Mouse (Mus musculus): ENCODE data around the gene Rgs19.

Rgs19 gene

DNA sequence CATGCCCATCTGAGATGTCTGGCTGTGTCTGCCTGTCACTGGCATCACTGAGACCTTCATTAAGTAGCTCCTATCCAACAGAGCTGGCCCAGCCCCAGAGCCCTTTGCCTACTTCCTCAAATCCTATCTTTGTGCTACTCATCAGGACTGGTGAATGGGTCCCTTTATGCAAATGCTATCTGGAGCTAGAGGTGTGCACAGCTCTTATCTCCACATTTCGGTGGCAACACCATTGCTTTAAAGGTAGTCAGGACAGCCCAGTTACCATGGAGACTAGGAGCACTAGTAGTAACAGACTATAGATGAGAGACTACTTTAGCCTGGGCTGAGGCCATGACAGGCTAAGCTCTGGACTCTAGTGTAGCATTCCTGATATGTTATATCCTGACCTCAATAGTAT is 9.1 kb downstream of the Rgs19 start:
- no peak for DNase-seq (ENCODE audit: extremely low read depth, low read depth, low spot score)

GRCm38 (mm10) chr2:181683381-181683780 is 10.4 kb downstream of the Rgs19 start:
- DNase-seq (ENCODE audit: extremely low read depth, low read depth, low spot score): no peak

DNA sequence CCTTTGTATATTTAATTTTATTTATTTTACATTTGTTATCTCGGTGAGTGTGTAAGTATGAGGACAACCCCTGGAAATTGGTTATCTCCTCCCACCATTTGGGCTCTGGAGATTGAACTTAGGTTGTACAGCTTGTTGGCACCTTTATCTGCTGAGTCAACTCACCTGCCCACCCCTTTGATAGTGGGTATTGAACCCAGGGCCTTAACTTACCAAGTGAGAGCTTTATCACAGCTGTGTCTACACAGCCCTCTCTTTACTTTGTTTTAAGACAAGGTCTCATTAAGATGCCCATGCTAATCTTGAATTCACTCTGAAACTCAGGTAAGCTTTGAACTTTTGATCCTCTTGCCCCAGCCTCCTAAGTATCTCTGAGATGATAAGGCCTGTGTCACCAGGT is 11.8 kb downstream of the Rgs19 start:
- DNase-seq (ENCODE audit: extremely low read depth, low read depth, low spot score): no peak

DNA sequence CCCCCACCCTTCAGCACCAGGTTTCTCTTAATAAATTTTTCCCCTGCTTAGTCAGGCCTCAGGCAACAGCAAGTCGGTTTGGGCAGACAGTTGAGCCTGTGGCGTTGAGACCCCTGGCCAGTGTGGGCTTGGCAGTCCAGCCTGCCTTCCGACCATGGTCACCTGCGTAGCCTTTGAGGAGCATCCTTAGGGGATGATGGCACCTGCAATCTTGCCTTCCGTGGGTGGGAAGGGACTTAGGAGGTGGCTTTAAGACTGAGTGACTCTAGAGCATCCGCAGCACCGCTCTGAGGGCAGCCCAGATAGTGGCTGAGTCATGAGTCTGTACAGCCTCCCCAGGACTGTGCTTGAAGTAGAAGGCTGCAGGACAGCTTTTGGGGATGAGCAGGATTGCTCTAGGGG is 13.1 kb downstream of the Rgs19 start:
- no peak for DNase-seq (ENCODE audit: extremely low read depth, low read depth, low spot score)

DNA sequence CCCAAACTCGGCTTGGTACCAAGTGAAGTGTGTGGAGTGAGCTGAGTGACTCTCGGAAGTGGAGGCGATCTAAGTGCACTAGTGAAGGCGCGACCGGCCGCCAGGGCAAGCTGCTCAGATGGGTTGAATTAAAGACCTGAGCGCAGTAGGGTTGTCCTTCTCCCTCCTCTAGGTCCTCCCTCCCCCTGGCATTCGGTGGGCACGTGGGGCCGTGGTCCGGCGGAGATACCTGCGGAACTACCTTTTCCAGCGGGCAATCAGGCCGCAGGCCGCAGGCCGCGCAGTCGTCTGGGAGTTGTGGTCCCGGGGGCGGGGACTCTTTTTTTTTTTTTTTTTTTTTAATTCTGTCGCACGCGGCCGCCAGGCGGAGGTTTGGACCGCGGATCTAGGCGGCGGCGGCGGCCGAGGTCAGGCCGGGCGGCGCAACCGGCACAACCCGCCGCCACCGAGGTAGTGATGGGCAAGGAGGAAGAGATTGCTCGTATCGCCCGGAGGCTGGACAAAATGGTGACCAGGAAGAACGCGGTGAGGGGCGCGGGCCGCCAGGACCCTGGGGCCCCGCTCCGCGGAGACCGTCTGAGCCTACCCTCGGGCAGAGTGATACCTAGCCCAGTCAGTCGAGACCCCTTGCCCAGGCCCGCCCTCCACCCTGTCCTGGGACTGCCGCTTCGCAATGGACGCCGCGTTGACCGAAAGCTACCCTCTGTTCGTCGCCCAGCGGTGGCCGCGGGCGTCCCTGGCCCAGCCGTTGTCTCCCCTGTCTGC is 13.6 kb downstream of the Rgs19 start, which contains the start of gene Tcea2:
Gene Tcea2 (plus strand): TSS at position 360 of the 765 bp plus-strand sequence.
- DNase-seq (ENCODE audit: extremely low read depth, low read depth, low spot score): no peak

- DNase-seq (ENCODE audit: extremely low read depth, low read depth, low spot score): no peak
Observed at GRCm38 (mm10) chr2:181678780-181679179, 15.0 kb downstream of the Rgs19 start.

DNA sequence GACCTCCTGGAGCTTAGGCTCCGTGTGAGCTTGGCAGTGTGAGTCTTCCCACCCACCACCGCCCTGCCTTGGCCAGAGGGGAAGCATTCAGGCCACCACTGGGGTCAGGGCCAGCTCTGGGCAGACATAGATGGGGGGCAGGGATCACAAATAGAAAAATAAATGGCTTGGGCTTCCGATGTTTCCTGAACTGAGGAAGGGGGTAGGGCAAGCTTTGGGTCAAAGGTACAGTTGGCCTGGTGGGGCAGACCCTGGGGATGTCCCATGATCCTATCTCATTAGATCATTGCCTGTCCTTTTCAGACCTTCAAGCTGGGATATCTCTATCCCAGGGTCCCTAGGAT is 16.1 kb downstream of the Rgs19 start:
- no peak for DNase-seq (ENCODE audit: extremely low read depth, low read depth, low spot score)

- no peak for DNase-seq (ENCODE audit: extremely low read depth, low read depth, low spot score)
Observed at GRCm38 (mm10) chr2:181677096-181677754, 16.6 kb downstream of the Rgs19 start.

- DNase-seq (ENCODE audit: extremely low read depth, low read depth, low spot score): no peak
Observed at GRCm38 (mm10) chr2:181676424-181676823, 17.4 kb downstream of the Rgs19 start.

- no peak for DNase-seq (ENCODE audit: extremely low read depth, low read depth, low spot score)
Observed at GRCm38 (mm10) chr2:181675454-181675853, 18.3 kb downstream of the Rgs19 start.

DNA sequence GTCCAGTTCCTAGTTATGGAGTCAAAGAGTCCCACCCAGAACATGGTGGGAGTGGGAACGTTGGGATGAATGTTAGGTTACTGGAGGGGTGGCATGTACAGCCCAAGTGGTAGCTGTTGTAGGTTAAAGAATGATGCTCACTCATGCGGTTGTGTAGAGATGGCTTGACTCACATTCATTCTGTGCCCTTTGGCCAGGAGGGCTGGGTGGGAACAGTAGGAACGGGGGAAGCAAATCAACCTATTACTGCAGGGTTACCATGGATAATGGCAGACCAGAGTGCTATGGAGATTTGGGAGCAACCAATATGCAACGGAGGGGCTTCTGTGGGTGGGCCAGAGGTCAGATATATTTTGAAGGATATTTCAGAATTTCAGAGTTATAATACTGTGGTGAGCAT is 18.8 kb downstream of the Rgs19 start:
- no peak for DNase-seq (ENCODE audit: extremely low read depth, low read depth, low spot score)

DNA sequence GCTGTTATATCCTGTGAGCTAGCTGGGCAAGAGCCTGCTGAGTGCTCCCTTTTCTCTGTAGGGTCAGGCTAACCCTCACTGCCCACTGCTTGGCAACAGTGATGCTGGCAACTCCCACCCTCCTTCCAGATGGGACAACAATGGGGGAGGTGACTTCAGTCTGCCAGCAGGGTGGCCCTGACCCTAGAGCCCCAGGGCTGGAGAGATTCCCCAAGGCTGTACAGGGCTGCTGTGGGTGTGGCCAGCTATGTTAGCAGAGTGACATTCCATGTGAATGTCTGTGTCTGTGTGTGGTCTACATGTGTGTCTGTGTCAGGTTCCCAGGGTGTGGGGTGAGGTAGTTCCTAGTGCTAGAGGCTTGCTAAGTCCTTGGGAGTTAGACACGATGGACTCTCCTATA is 20.3 kb downstream of the Rgs19 start:
- no peak for DNase-seq (ENCODE audit: extremely low read depth, low read depth, low spot score)

GRCm38 (mm10) chr2:181671984-181672383 is 21.8 kb downstream of the Rgs19 start:
- no peak for DNase-seq (ENCODE audit: extremely low read depth, low read depth, low spot score)

DNA sequence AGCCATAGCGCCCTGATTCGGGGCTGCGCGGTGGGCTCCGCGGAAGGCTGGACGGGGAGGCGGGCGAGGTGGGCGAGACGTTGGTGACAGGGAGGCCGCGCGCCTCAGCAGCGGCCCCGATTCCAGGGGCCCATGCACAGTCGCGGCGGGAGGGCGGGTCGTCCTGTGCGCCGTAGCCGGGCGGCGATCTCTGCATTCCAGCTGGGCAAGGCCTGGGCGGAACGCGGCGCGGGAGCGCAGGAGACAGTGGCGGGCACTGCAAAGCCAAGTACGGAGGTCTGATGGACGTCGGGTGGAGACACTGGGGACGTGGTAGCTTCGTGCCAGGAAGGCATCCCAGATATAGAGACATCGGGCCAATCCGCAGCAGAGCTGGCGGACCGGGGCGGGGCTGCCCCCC is 22.5 kb downstream of the Rgs19 start, which contains the start of gene Sox18:
Gene Sox18 (minus strand): TSS at position 315 of the 400 bp plus-strand sequence.
- no peak for DNase-seq (ENCODE audit: extremely low read depth, low read depth, low spot score)

DNA sequence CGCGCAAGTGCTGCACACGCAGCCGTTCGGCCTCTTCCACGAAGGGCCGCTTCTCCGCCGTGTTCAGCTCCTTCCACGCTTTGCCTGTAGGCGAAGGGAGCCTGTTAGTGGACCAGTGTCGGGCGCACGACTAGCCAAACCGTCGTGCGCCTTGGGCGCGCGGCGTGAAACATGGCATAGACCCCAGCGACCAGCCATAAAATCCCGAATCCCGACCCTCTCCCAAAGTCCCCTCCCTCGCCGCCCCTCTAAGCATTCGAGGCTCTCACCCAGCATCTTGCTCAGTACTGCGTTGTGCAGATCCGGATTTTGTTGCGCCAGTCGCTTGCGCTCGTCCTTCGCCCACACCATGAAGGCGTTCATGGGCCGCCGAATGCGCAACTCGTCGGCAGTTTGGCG is 22.9 kb downstream of the Rgs19 start:
- no peak for DNase-seq (ENCODE audit: extremely low read depth, low read depth, low spot score)

GRCm38 (mm10) chr2:181670285-181670912 is 23.4 kb downstream of the Rgs19 start:
- no peak for DNase-seq (ENCODE audit: extremely low read depth, low read depth, low spot score)

GRCm38 (mm10) chr2:181663298-181663630 is 30.5 kb downstream of the Rgs19 start:
- DNase-seq (ENCODE audit: extremely low read depth, low read depth, low spot score): no peak

DNA sequence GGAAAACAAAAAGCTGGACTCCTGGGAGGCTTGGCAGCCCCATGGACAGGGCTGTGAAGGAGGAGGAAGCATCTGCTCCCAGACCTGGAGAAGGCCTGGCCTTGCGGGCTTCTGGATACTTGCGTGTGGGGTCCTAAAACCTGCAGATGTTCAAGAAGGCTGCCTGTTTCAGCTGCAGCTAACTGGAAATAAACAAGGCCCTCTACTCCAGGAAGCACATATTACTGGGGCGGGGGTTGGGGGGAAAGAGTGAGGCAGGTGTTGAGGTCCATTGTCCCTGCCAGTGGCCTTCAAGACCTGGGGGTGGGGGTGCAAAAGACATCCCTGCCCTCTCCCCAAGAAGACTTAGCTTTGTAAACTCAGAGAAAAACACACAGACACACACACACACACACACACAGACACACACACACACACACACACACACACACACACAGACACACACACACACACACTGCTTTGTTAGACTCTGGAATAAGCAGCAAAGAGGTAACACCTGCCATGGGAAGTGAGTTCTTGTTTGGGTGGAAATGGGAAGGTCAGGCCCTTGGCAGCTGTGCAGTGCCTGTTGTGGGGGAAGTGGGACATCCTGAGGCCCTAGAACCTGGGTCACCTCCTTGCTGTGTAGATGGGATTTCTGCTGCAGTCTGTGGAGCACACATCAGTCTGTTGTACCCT is 31.0 kb downstream of the Rgs19 start:
- no peak for DNase-seq (ENCODE audit: extremely low read depth, low read depth, low spot score)

GRCm38 (mm10) chr2:181659609-181660055 is 34.1 kb downstream of the Rgs19 start:
- DNase-seq (ENCODE audit: extremely low read depth, low read depth, low spot score): no peak

- DNase-seq (ENCODE audit: extremely low read depth, low read depth, low spot score): no peak
Observed at GRCm38 (mm10) chr2:181658930-181659555, 34.7 kb downstream of the Rgs19 start.

DNA sequence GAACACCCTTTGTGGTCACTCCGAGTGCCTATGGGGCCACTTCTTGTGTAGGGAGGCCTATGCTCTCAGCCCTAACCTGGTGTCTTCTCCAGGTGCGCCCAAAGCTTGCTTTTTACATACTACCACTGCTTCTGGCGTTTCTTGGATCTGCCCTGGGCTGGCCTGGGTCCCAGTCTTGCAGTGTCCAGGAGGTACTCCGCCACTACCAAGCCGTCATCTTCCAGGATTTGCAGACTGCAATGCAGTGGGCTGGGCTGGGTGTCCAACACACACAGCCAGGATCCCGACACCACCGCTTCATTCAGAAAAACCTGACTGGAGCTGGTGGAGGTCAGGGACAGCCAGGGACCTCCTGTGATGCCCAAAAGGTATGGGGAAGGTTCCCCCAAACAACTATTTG is 35.2 kb downstream of the Rgs19 start:
- no peak for DNase-seq (ENCODE audit: extremely low read depth, low read depth, low spot score)

Data from fat pad, adult 2 months (tissue).